8 mouse cellular contexts compared by ENCODE assay signal in the genomic region with DNA sequence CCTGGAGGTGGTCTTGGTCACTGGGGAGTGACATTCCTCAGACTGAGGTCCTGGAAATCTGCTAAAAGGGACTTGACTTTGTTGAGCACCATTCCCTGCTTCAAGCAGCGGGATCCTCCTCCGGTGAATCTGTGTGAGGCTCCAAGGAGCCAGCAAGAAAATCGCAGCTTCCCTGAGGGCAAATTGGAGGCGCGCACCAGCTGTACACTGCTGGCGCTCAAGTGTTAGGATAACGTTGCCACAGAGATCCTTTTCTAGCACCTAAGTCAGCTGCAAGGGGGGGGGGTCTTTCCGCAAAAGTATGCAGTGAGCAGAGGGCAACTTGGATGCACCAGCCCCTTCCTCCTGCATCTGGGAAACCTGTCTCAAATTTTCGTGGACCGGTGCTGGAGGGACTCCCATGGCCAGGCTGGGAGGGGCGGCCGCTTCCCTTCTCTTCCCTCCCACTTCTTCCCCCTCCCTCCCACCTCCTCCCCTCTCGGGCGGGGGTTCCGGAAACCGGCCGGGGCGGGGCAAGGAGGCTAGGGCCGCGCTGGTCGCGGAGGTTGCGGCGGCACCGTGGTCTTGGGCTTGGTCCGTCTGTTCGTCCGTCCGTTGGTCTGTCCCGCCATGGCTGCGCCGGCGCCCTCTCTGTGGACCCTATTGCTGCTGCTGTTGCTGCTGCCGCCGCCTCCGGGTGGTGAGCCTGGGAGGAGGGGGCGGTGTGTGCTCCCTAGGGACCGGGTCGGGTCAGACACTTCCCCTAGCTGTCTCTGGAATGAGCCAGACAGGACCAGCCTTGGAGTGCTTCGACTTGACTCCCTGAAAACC. TPM values are rescaled to one million over a fixed set of nuclear protein-coding genes. Genes with fewer than 3 reads are reported as not detected.
A peak's percentile ranks its signal among the peaks of the same experiment; 100 is the strongest.
DNase-seq lines count a peak whose midpoint lies in the region; ATAC-seq and TF ChIP-seq lines count a peak whose summit lies in the region.

TSS of gene Shisa5 (plus strand) at position 480 of the 810 bp plus-strand sequence.

- peak; percentile 82 for DNase-seq in neural tube, embryonic 11.5 days (ENCODE audit: low spot score)
- peak; percentile 76 for DNase-seq in urinary bladder, adult 2 months (ENCODE audit: low spot score)

- no peaks in the 10 kb centered on the region for H3K27me3 ChIP-seq in C2C12 (ENCODE audit: control insufficient read depth, insufficient read depth, insufficient read length)
- H3K27me3 ChIP-seq in embryonic facial prominence, embryonic 15.5 days: no peaks in the 10 kb centered on the region
- no peaks in the 10 kb centered on the region for H3K27me3 ChIP-seq in heart, embryonic 13.5 days (replicated peaks)
- H3K27me3 ChIP-seq in kidney, embryonic 16.5 days (ENCODE audit: insufficient read depth, low read length): no peaks in the 10 kb centered on the region
- H3K27me3 ChIP-seq in liver, embryonic 16.5 days (ENCODE audit: control insufficient read depth, insufficient read depth, low read depth, low read length): peaks cover 8% of the 10 kb centered on the region
- no peaks in the 10 kb centered on the region for H3K27me3 ChIP-seq in neural tube, embryonic 11.5 days (ENCODE audit: control insufficient read depth, insufficient read depth, low read length)

- H3K79me3 ChIP-seq in C2C12 (ENCODE audit: low read depth): peaks cover 5% of the 10 kb centered on the region

- H3K9ac ChIP-seq in embryonic facial prominence, embryonic 15.5 days: peak within 1 kb of the TSS; percentile 81
- H3K9ac ChIP-seq in heart, embryonic 13.5 days: peak within 1 kb of the TSS; percentile 84
- peak within 1 kb of the TSS; percentile 84 for H3K9ac ChIP-seq in kidney, embryonic 16.5 days (replicated peaks; ENCODE audit: low read length)
- H3K9ac ChIP-seq in liver, embryonic 16.5 days (ENCODE audit: low read depth, low read length): peak within 1 kb of the TSS; percentile 60
- peak within 1 kb of the TSS; percentile 73 for H3K9ac ChIP-seq in neural tube, embryonic 11.5 days (ENCODE audit: low read length)

- WGBS in embryonic facial prominence, embryonic 15.5 days: under 1% methylated on average over 39 of the region's 40 CpGs
- WGBS in heart, embryonic 13.5 days: under 1% methylated on average over 28 of the region's 40 CpGs
- under 1% methylated on average over 34 of the region's 40 CpGs for WGBS in kidney, embryonic 16.5 days
- WGBS in liver, embryonic 16.5 days (ENCODE audit: insufficient replicate concordance): under 1% methylated on average over 40 of the region's 40 CpGs
- WGBS in neural tube, embryonic 11.5 days: 0% methylated on average over 37 of the region's 40 CpGs

- no peaks in the 10 kb centered on the region for H3K9me3 ChIP-seq in embryonic facial prominence, embryonic 15.5 days (replicated peaks)
- no peaks in the 10 kb centered on the region for H3K9me3 ChIP-seq in heart, embryonic 13.5 days
- no peaks in the 10 kb centered on the region for H3K9me3 ChIP-seq in kidney, embryonic 16.5 days (ENCODE audit: low read length)
- H3K9me3 ChIP-seq in liver, embryonic 16.5 days (replicated peaks; ENCODE audit: control insufficient read depth, low read length): no peaks in the 10 kb centered on the region
- H3K9me3 ChIP-seq in neural tube, embryonic 11.5 days (ENCODE audit: control insufficient read depth, low read length): no peaks in the 10 kb centered on the region

- no peak for TF ChIP-seq CTCF in C2C12 (IDR thresholded peaks at IDR 0.05; ENCODE audit: control insufficient read depth, insufficient read depth, insufficient read length)

- H3K27ac ChIP-seq in embryonic facial prominence, embryonic 15.5 days (replicated peaks): peak within 1 kb of the TSS; percentile 85
- peak within 1 kb of the TSS; percentile 73 for H3K27ac ChIP-seq in heart, embryonic 13.5 days (replicated peaks)
- H3K27ac ChIP-seq in kidney, embryonic 16.5 days (ENCODE audit: low read length): peak within 1 kb of the TSS; percentile 86
- H3K27ac ChIP-seq in liver, embryonic 16.5 days (ENCODE audit: low read length): no peak within 1 kb of the TSS
- no peak within 1 kb of the TSS for H3K27ac ChIP-seq in neural tube, embryonic 11.5 days (ENCODE audit: low read depth, low read length)

- peak within 1 kb of the TSS; percentile 57 for H3ac ChIP-seq in C2C12 (ENCODE audit: control insufficient read depth, insufficient read length, low read depth)

- peak within 1 kb of the TSS; percentile 80 for H3K4me2 ChIP-seq in embryonic facial prominence, embryonic 15.5 days (replicated peaks)
- peak within 1 kb of the TSS; percentile 75 for H3K4me2 ChIP-seq in heart, embryonic 13.5 days
- H3K4me2 ChIP-seq in kidney, embryonic 16.5 days (replicated peaks; ENCODE audit: low read depth, low read length): peak within 1 kb of the TSS; percentile 82
- H3K4me2 ChIP-seq in liver, embryonic 16.5 days (ENCODE audit: low read depth, low read length): peak within 1 kb of the TSS; percentile 69
- peak within 1 kb of the TSS; percentile 87 for H3K4me2 ChIP-seq in neural tube, embryonic 11.5 days (ENCODE audit: low read depth)

- H3K4me1 ChIP-seq in embryonic facial prominence, embryonic 15.5 days: peaks cover 34% of the 10 kb centered on the region
- H3K4me1 ChIP-seq in heart, embryonic 13.5 days: peaks cover 40% of the 10 kb centered on the region
- H3K4me1 ChIP-seq in kidney, embryonic 16.5 days (ENCODE audit: insufficient read depth, low read length): peaks cover 22% of the 10 kb centered on the region
- H3K4me1 ChIP-seq in liver, embryonic 16.5 days (ENCODE audit: control insufficient read depth, low read depth, low read length): peaks cover 6% of the 10 kb centered on the region
- no peaks in the 10 kb centered on the region for H3K4me1 ChIP-seq in neural tube, embryonic 11.5 days (ENCODE audit: control insufficient read depth, insufficient read depth, low read length)

- peaks cover 33% of the 10 kb centered on the region for H3K79me2 ChIP-seq in C2C12 (ENCODE audit: control insufficient read depth, insufficient read depth)

- no peaks in the 10 kb centered on the region for H3K36me3 ChIP-seq in C2C12 (ENCODE audit: control insufficient read depth, insufficient read depth)
- H3K36me3 ChIP-seq in embryonic facial prominence, embryonic 15.5 days: no peaks in the 10 kb centered on the region
- H3K36me3 ChIP-seq in heart, embryonic 13.5 days: no peaks in the 10 kb centered on the region
- no peaks in the 10 kb centered on the region for H3K36me3 ChIP-seq in kidney, embryonic 16.5 days (ENCODE audit: insufficient read depth, low read length)
- no peaks in the 10 kb centered on the region for H3K36me3 ChIP-seq in liver, embryonic 16.5 days (ENCODE audit: control insufficient read depth, insufficient read depth)
- H3K36me3 ChIP-seq in neural tube, embryonic 11.5 days (ENCODE audit: control insufficient read depth, insufficient read depth, low read length): no peaks in the 10 kb centered on the region

- peak within 1 kb of the TSS; percentile 57 for H3K4me3 ChIP-seq in C2C12 (ENCODE audit: insufficient read depth, poor library complexity, severe bottlenecking)
- H3K4me3 ChIP-seq in embryonic facial prominence, embryonic 15.5 days (replicated peaks): peak within 1 kb of the TSS; percentile 79
- H3K4me3 ChIP-seq in heart, embryonic 13.5 days: peak within 1 kb of the TSS; percentile 76
- peak within 1 kb of the TSS; percentile 77 for H3K4me3 ChIP-seq in kidney, embryonic 16.5 days (ENCODE audit: low read length)
- H3K4me3 ChIP-seq in liver, embryonic 16.5 days (ENCODE audit: low read depth, low read length): peak within 1 kb of the TSS; percentile 63
- H3K4me3 ChIP-seq in neural tube, embryonic 11.5 days (ENCODE audit: low read depth, low read length): peak within 1 kb of the TSS; percentile 56

- peak; percentile 85 for ATAC-seq in activated CD4-positive, CD25-positive, alpha-beta regulatory T cell, adult 4 months
- ATAC-seq in embryonic facial prominence, embryonic 15.5 days (ENCODE audit: insufficient number of reproducible peaks, low FRiP score, low TSS enrichment, low read depth): peak; percentile 83
- peak; percentile 88 for ATAC-seq in heart, embryonic 13.5 days (ENCODE audit: extremely low read depth, insufficient number of reproducible peaks, low FRiP score, low TSS enrichment)
- peak; percentile 95 for ATAC-seq in kidney, embryonic 16.5 days (ENCODE audit: low FRiP score, low TSS enrichment)
- ATAC-seq in liver, embryonic 16.5 days (ENCODE audit: low read depth): peak; percentile 75
- ATAC-seq in neural tube, embryonic 11.5 days (ENCODE audit: insufficient read depth, low FRiP score, low TSS enrichment): peak; percentile 76

TF ChIP-seq in C2C12, 6 proteins besides CTCF, POLR2A, EP300 and RAD21:
- TF ChIP-seq MYOD1 (IDR thresholded peaks at IDR 0.05; ENCODE audit: control insufficient read depth, insufficient read length, low read depth): no peak
- TF ChIP-seq MYOG (IDR thresholded peaks at IDR 0.05; ENCODE audit: control insufficient read depth, extremely low read depth, insufficient read length): no peak
- no peak for TF ChIP-seq FOSL1 (IDR thresholded peaks at IDR 0.05; ENCODE audit: insufficient read depth, low read length, poor library complexity, severe bottlenecking)
- TF ChIP-seq CEBPB (IDR thresholded peaks at IDR 0.05; ENCODE audit: low read depth): no peak
- TF ChIP-seq USF1 (IDR thresholded peaks at IDR 0.05; ENCODE audit: low read depth): no peak
- TF ChIP-seq MAX (IDR thresholded peaks at IDR 0.05): no peak

RNA-seq across cellular contexts. Expression of gene Shisa5, which starts in this region (rescaled TPM):
- polyA plus RNA-seq in C2C12 (2012; fragmentation: generic; extraction: Trizol): 86.4 TPM
- polyA plus RNA-seq in activated CD4-positive, CD25-positive, alpha-beta regulatory T cell, adult 4 months (2017; shearing (Covaris generic)): 1,000 to 10,000 TPM; 2,345 to 2,363 TPM
- 106 and 116 TPM in 2 replicates for polyA plus RNA-seq in embryonic facial prominence, embryonic 15.5 days (2015; fragmentation: Nextera tagmentation; extraction: Ambion mirVana)
- polyA plus RNA-seq in heart, embryonic 13.5 days (2015; fragmentation: Nextera tagmentation; extraction: Ambion mirVana): 63.6 and 69.3 TPM in 2 replicates
- polyA plus RNA-seq in kidney, embryonic 16.5 days (2015; fragmentation: Nextera tagmentation; extraction: Ambion mirVana): 104 and 110 TPM in 2 replicates
- polyA plus RNA-seq in liver, embryonic 16.5 days (2015; fragmentation: Nextera tagmentation; extraction: Ambion mirVana): 20.9 and 23.2 TPM in 2 replicates
- polyA plus RNA-seq in neural tube, embryonic 11.5 days (2014; fragmentation: Nextera tagmentation; extraction: Ambion mirVana): 30.9 and 34.7 TPM in 2 replicates
- polyA plus RNA-seq in urinary bladder, adult 2 months (2012; rRNA removed): 201 and 202 TPM in 2 replicates

Comparison
In these comparisons a context has a peak if more than half of its experiments do, and no peak if none do; other contexts are left out.
1. RNA of gene Shisa5 (polyA plus RNA-seq): 2,345 to 2,363 TPM in activated CD4-positive, CD25-positive, alpha-beta regulatory T cell, adult 4 months; 201 to 202 TPM in urinary bladder, adult 2 months, 106 to 116 TPM in embryonic facial prominence, embryonic 15.5 days, 104 to 110 TPM in kidney, embryonic 16.5 days, 86.4 TPM in C2C12 (single experiment), 63.6 to 69.3 TPM in heart, embryonic 13.5 days, 30.9 to 34.7 TPM in neural tube, embryonic 11.5 days and 20.9 to 23.2 TPM in liver, embryonic 16.5 days; every median in the first group is over 10 times any median in the second.
2. H3K27ac ChIP-seq: peak in embryonic facial prominence, embryonic 15.5 days (single experiment), heart, embryonic 13.5 days (single experiment) and kidney, embryonic 16.5 days (single experiment); none in liver, embryonic 16.5 days (single experiment) and neural tube, embryonic 11.5 days (single experiment).
3. Peak in every context shown above with its lines, with median percentiles within 50 percentile points of each other: H3K4me3 ChIP-seq, ATAC-seq, H3K4me2 ChIP-seq and H3K9ac ChIP-seq.